In the genomic region with DNA sequence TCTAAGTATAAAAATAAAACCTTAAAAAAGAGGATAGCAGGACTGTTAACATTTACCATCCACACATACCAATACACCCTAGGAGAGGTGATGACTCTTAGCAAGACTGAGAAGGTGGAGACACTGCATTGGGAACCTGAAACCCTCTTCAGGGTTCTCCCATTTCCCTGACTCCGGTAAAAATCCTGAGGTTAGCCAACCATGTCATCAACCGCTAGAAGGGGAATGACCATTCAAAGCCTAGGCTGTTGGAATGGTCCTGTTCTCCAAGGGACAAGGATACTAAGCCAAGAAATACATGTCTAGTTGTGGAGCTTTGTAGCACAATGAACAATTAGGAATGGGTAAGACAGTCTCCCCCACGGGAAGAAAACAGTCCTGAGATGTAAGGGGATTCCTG, we compare ENCODE assay signal across 34 mouse cellular contexts.
"Had no signal": no experiment of that assay in that cellular context is flagged by ENCODE, and none has a peak within 500 bp of the region (broad histone marks: within the 10 kb centered on the region; RNA-seq: fewer than 3 reads in every experiment).

No protein-coding gene starts in this region.

- DNase-seq: heart, postnatal 10 days; heart, postnatal 14 days; heart, postnatal 36 days; heart, postnatal 4 days; kidney, adult 11 months; kidney, adult 18-20 months; kidney, adult 2 months; kidney, adult 8-10 months; kidney, adult 9 months; kidney, postnatal 10 days; kidney, postnatal 14 days; kidney, postnatal 25 days; kidney, postnatal 36 days; kidney, postnatal 4 days; layer of hippocampus, adult 9-11 months; layer of hippocampus, postnatal 36 days had no signal

- H3K9ac ChIP-seq: heart, embryonic 12.5 days; heart, embryonic 13.5 days; heart, embryonic 15.5 days; hindbrain, embryonic 12.5 days; hindbrain, embryonic 13.5 days; hindbrain, embryonic 14.5 days; hindbrain, embryonic 15.5 days; intestine, embryonic 15.5 days; kidney, embryonic 15.5 days had no signal

- H3K4me1 ChIP-seq: heart, embryonic 12.5 days; heart, embryonic 13.5 days; heart, embryonic 15.5 days; hindbrain, embryonic 12.5 days; hindbrain, embryonic 13.5 days; hindbrain, embryonic 15.5 days; intestine, embryonic 15.5 days had no signal

- H3K36me3 ChIP-seq: heart, embryonic 12.5 days; heart, embryonic 13.5 days; heart, embryonic 15.5 days; hindbrain, embryonic 10.5 days; hindbrain, embryonic 12.5 days; hindbrain, embryonic 13.5 days; hindbrain, embryonic 15.5 days; intestine, embryonic 15.5 days; kidney, embryonic 15.5 days had no signal

- ATAC-seq: hindbrain, embryonic 16.5 days; hindbrain, postnatal 0 days; inflammation-experienced regulatory T-cells, adult 6 months; intestine, embryonic 15.5 days; intestine, embryonic 16.5 days; intestine, postnatal 0 days had no signal

- H3K27ac ChIP-seq: heart, embryonic 13.5 days; heart, embryonic 15.5 days; hindbrain, embryonic 10.5 days; hindbrain, embryonic 12.5 days; hindbrain, embryonic 13.5 days; hindbrain, embryonic 14.5 days; hindbrain, embryonic 15.5 days; hindbrain, postnatal 0 days; intestine, embryonic 15.5 days; kidney, embryonic 15.5 days; kidney, postnatal 0 days; layer of hippocampus, adult 2 months; left cerebral cortex, adult 2 months had no signal

- H3K27me3 ChIP-seq: heart, embryonic 12.5 days; heart, embryonic 15.5 days; hindbrain, embryonic 12.5 days; hindbrain, embryonic 15.5 days; intestine, embryonic 15.5 days; kidney, embryonic 15.5 days had no signal

- H3K4me3 ChIP-seq: heart, embryonic 12.5 days; heart, embryonic 13.5 days; heart, embryonic 15.5 days; hindbrain, embryonic 10.5 days; hindbrain, embryonic 12.5 days; hindbrain, embryonic 13.5 days; hindbrain, embryonic 15.5 days; intestine, embryonic 15.5 days; kidney, embryonic 15.5 days; layer of hippocampus, adult 2 months; left cerebral cortex, adult 2 months had no signal
